Mouse (Mus musculus): ENCODE measurements around the gene Ift81.
A peak's percentile ranks its signal among the peaks of the same experiment; 100 is the strongest.

DNA sequence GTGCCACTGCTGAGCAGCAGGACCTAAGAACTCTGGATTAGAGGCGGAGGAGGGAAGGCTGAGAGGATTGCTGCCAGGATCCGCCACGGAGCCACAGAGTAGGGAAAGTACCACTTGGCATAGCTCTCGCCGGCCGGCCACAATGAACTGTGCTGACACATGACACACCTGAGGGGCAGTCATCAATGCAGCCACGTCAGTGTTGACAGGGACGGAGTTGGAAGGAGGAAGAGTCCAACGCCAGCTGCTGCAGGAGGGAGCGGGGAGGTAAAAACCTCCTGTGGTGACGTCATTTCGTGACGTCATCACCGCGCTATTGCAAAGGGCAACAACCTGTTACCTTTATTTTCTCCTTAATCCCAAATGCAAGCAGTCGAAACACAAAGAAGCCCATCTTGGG lies 22.6 kb upstream of the Ift81 start:
- TF ChIP-seq POLR2A (IDR thresholded peaks at IDR 0.05; ENCODE audit: insufficient read length, low read depth): no peak
- TF ChIP-seq MYOD1 (IDR thresholded peaks at IDR 0.05; ENCODE audit: control insufficient read depth in 1 of 3, insufficient read length in 2 of 3, low read depth in 2 of 3): peak in 2 of 3 experiments; percentile 33 to 75
- TF ChIP-seq SRF (IDR thresholded peaks at IDR 0.05; ENCODE audit: control insufficient read depth, insufficient read length, low read depth): no peak
